Mouse (Mus musculus): ENCODE data around the gene Nup107.

The Nup107 gene

DNA sequence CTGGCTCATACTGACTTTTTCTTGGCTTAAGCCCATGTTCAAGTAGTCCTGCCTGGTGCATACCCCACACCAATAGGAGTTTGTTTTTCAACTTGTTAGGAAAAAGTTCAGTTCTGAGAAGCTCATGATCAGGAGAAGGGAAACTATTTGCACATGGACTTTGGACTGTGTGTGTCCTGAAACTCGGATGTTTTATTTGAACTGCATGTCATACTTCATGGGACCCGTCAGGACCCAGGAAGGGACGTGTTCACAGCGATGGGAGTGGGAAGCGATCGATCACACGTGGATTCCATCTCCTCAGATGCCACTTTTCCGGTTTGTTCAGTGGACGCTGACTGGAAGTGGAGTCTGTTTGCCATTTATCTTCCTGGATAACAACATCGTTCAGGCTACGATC lies 7.3 kb upstream of the Nup107 start:
- DNase-seq: no peak

DNA sequence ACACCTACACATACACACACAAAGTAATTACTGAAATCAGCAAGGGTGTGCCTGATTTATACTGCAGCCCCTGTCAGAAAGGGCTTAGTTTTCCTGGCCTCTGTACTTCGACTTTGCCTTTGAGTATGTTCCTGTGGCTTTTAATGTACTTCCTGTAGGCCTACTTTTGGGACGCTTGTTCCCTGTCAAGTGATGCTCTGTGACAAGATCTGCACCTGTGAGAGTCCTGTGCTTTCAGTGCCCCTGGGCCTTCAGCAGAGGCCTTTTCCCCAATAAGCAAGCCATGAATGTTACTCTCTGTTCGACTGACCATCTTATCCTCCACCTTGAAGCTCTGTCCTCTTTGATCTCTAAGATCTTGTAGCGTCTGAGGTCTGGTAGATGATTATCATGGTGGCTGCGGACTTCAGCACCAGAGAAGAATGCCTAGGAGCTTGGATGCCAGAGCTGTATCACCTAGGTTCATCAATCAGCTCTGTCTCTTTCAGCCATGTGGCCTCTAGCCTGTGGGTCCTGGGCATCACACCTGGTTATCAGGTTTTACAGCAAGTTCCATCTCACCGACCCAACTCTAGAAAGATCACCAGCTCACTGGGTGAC lies 6.0 kb upstream of the Nup107 start:
- peak; percentile 10 for DNase-seq

- no peak for DNase-seq
These were observed 5.2 kb upstream of the Nup107 start for GRCm38 (mm10) chr10:117797684-117798083.

GRCm38 (mm10) chr10:117797106-117797505 lies 4.6 kb upstream of the Nup107 start:
- DNase-seq: no peak

DNA sequence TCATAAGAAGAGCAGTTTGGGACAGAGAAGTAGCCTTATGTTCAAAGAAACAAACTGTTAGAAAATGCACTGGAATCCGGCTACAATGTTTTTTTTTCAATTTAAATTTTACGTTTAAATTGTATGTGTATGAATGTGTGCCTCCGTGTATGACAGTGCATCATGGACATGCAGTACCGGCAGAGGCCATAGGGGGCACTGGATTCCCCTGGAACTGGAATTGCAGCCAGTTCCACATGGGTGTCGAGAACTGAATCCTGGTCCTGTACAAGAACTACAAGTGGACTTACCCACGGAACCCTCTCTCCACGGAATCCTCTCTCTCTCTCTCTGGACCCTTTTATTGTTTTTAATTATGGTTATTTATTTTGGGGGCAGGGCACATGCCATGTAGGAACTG lies 3.7 kb upstream of the Nup107 start:
- DNase-seq: no peak

DNA sequence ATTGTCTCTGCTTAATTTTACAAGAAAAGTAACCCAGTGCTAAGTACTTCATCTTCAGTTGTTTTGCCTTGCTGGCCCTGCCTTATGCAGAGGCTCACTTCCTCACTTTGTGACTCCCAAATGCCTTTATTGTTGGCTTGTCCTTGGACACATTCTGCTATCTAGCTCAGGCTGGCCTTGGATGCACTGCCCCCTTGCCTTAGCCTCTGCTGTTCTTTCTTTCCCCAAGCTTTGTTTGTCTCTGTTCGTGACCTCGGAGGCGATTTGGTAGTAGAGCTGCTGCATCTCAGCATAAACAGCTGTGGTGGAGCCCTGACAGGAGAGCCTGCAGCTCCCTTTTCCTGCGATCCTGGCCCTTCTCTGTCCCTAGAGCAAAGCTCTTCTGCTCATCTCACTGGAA lies 2.7 kb upstream of the Nup107 start:
- no peak for DNase-seq

DNA sequence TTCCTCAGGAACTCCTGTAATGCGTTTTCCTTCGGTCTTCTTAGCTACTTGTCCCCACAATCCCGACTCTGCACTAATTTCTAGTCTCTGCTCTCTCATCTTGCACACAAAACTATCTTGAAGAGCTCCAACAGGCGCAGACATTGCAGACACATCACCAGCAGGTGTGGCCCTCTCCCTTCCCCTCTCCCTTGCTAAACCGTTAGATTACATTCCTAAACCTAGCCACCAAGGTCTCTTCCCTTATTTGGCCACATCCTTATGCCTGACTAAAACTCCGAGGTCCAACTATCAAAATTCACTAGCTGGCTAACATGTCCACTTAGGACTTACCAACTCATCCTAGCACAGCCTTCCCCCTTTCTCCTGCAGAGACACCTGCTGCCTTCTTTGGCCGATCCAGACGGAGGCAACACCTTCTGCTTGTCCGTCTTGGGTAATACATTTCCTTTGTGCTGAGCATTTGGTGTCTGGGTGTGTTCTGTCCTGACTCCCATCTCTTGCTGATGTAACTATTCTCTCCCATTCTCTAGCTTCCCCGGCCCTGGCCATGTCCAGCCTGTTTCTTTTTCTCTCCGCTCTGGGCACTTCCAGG lies 1.0 kb upstream of the Nup107 start:
- no peak for DNase-seq

GRCm38 (mm10) chr10:117791171-117791470 lies 1.4 kb downstream of the Nup107 start:
- DNase-seq: no peak

DNA sequence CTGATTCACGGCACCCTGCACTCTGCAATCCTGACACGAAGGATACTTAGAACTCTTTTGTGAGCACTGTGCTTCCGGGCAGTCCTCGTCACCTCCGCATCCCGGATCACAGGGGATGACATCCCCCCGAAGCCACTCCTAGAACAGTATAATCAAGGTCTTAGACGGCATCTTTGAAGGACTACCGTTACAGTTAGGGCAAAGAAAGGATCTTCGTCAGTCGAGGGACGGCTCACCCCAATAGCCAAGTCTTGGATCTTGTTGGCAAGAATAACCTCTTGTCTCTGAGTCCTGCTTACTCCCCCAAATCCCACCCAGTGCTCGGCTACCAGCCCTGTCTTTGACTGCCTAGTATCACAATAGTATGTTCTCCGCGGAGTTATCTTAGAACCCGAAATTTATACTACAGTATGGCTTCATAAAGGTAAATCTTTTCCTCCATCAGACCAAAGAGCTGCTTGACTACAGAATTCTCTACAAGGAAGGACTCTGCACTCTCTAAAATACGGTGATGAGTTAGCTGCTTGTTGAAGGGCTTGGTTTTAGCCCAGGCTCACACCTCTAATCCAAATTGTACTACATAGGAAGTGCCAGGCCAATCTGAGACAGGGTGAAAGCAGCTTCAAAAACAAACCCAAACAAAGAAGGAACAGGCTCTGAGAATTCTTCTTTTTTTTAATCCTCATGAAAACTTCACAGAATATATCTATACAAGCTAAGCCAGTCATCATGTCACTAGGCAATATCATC lies 1.9 kb downstream of the Nup107 start:
- no peak for DNase-seq

DNA sequence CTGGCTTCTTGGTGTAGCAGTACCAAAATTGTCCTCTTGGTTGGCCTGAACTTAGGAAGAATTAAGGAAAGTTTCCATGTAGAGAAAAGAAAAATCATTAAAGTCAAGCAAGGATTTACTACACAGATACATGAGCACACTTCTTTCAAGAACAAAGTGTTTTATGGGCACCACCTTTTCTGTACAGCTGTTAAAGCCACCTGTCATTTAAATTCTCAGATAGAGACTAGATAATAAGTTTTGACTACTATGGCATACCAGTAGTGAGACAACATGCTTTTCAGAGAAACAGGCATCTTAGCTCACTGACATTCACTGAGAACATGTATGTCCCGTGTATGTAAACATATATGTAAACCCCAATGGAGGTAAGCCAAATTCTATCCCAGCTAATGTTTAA lies 2.5 kb downstream of the Nup107 start:
- no peak for DNase-seq

GRCm38 (mm10) chr10:117784646-117785045 lies 7.9 kb downstream of the Nup107 start:
- DNase-seq: no peak

DNA sequence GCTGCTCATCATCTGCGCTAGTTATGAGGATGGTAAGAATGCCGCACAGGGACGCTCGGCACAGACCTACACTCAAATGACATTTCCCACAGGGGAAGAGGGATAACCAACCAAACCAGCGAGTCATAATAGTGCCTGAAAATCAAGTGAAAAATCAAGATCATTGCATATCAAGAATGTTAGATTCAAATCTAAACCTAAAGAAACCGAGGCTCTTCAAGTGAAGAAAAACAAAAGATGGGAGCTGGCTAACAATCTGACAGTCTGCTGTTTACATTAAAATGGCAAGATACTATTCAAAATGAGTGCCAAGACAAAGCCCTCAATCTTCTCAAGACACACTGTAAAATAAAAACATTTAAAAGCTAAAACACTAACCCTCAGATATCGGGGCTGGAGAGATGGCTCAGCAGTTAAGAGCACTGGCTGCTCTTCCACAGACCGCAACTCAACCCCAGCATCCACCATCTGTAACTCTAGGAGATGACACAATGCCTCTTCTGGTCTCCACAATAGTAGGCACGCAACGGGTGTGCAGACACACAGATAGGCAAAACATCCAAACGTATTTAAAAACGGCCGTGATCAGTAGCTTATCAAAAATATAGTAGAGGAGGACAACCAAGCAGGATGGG lies 8.6 kb downstream of the Nup107 start:
- DNase-seq: no peak

DNA sequence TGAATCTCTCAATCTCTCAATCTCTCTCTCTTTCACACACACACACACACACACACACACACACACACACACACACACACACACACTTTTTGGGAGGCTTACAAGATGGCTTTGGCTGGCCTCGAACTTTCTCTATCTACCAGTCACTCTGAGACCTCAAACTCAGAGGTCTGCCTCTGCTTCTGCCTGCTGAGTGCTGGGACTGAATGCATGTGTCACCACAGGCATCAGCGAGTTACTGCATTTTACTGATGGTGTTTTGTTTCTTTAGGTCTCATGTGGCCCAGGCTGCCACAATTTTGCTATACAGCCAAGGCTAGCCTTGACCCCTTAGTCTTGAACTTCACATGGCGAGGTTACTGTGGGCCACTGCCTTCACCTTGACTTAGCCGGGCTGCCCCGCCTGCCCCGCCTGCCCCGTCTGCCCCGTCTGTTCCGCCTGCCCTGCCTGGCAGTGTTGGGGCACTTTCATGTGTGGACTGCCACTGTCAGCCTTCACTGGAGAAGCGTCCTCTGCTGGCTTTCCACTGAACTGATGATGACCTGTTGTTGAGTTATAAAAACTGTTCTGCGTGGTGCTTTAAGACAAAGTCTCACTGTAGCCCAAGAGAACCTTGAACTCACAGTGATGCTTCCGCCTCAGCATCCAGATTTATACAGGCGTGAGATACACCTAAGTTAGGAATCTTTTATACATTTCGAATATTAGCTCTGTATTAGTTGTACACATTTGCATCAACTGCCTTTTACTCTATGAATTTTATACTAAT lies 9.8 kb downstream of the Nup107 start:
- no peak for DNase-seq

DNA sequence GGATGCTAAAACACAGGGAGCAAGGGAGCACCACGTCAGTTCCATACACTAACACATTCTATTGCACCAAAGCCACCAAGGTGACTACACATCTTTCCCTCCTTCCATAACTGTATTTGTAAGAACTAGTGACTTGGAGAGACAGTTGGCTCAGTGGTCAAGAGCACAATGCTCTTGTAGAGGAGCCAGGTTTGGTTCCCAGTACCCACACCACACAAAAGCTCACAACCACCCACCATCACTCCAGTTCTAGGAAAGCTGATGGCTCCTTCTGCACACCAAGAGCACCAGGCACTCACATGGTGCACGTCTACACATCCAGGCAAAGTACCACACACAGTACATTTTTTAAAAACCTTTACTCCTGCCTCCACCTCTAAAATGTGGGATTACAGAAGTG lies 10.4 kb downstream of the Nup107 start:
- DNase-seq: no peak

- no peak for DNase-seq
These were observed 11.3 kb downstream of the Nup107 start for GRCm38 (mm10) chr10:117781021-117781725.

- DNase-seq: no peak
These were observed 12.1 kb downstream of the Nup107 start for GRCm38 (mm10) chr10:117780306-117780911.

DNA sequence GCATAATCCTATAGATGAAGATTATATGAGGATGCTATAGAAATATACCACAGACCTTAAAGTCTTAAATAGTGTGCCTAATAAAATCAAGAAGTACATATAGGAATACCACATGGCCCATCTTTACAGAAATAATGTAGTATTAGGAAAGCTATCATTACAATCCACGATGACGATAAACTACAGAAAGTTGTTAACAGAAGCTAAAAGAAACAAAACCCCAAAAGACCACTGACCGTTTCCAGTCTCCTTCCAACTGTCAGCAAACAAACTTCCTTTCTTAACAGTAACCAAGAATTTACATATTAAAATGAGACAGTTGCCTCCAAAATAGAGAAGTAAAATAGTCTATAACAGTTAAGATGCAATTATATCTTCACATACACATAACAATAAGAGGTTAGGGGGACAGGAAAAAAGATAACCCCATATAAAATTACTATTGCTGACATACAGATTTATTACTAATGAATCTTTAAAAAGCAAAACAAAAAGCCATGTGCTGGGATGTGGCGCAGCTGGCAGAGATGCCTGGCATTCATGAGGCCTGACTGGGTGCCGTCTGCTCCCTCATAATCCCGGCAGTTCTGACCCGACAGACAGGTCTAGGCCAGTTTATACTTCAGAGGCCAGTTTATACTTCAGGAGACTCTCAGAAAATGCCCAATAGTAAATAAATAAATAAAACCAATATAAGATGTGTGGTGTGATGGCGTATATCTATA lies 12.8 kb downstream of the Nup107 start:
- DNase-seq: no peak

DNA sequence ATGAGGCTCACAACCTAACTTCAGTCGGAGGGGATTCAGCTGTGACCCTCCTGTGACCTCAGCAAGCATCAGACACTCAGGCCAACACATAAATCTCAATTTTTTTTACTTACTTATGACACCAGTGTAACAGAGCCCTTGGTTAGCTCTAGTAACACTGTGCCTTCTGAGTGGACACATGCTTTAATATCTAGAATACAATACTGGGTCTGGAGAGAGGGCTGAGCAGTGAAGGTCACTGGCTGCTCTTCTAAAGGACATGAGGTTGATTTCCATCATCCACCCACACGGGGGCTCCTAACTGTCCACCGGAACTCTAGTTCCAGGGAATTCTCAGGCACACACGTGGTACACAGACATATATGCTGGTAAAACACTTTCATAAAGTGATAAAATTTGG lies 13.6 kb downstream of the Nup107 start:
- no peak for DNase-seq

- DNase-seq: no peak
These were observed 14.1 kb downstream of the Nup107 start for GRCm38 (mm10) chr10:117778328-117778910.

DNA sequence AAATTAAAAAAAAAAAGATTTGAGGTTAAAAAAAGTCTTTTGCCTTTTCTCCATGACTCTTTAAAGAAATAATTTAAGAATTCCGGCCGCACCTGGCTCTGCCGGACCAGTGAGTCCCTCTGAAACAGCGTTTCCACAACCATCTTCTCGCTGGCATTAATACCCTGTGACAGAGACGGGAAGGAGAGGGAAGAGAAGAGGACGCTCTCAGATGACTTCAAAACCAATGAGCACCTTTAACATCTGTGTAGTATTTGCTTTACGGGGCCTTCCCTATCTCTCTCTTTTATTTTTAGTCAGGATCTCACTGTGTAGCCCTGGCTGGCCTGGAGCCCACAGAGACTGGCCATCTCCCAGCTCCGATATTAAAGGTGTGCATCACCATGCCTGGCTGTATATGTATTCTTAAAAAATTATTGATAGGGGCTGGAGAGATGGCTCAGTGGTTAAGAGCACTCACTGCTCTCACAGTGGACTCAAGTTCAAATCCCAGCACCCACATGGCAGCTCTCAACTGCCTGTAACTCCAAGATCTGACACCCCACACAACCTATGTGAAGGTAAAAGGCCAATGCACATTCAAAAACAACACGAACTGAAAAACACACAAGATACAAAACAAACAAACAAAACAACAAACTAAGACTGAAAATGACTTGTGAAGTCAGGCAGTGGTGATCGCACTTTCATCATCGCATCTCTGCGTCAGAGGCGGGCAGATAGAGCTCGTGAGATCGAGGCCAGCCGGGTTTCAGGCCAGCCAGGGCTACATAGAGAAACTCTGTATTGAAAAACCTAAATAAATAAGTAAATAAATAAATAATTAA lies 14.8 kb downstream of the Nup107 start:
- DNase-seq: no peak
